Mouse (Mus musculus): ENCODE measurements around the gene Add3. TPM values are rescaled to one million over a fixed set of nuclear protein-coding genes. Genes with fewer than 3 reads are reported as not detected.

Add3 gene
- polyA plus RNA-seq, 2 experiments = 53.0 to 89.5 TPM

DNA sequence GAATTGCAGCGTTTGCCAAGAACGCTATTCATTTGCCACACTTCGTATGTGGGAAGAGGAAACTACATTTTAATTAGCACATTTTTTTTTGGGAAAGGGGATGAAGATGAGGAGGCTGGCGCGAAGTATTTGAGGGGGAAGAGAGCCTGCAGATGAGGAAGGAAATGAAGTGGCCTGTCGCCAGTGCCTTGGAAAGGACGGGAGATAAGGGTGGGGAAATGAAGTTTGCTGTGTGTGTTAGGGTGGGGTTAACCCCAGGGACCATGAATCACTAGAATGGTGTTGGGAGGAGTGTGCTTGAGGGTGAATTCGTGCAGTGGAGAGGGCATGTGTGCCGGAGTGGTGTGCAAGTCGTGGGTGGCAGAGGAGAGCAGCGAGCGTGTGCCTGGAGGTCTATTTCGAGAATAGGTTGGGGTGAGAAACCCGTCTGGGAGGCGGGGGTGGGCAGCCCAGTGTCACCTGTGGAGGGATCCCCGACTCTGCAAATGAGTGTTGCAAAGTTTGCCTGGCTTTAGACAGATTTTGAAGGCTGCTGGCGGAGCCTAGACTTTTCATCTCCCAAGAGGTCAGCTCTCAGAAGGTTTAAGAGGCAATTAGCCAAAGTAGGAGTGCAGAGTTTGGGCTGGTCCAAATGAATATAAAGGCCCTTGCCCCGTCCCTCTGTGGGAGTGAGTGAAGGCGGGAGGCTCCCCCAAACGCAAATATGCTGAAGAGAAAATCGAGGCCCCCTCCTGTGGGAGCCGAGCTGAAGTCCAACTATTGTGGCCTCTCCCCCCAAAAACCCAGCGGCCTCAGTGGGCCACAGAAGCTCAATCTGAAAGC is 1.2 kb downstream of the Add3 start:
- Histone ChIP-seq H3K36me3 (ENCODE audit: control insufficient read depth, insufficient read depth, low read length) (no peaks in the 10 kb centered on the region), H3K27ac (replicated peaks; ENCODE audit: low read depth, low read length) (peak overlapping the region; percentile 91), H3K4me2 (replicated peaks; ENCODE audit: low read depth, low read length, severe bottlenecking) (peak overlapping the region; percentile 90), H3K9ac (ENCODE audit: low read depth, low read length, severe bottlenecking) (peak overlapping the region; percentile 74), H3K9me3 (ENCODE audit: control insufficient read depth, low read length) (no peaks in the 10 kb centered on the region), H3K4me1 (ENCODE audit: control insufficient read depth, insufficient read depth, low read length) (peaks cover 29% of the 10 kb centered on the region), H3K27me3 (ENCODE audit: control insufficient read depth, insufficient read depth, low read length) (no peaks in the 10 kb centered on the region), H3K4me3 (replicated peaks; ENCODE audit: low read length) (peak overlapping the region; percentile 95)
- TF ChIP-seq POLR2A (IDR thresholded peaks at IDR 0.05; ENCODE audit: borderline replicate concordance, extremely low read depth, insufficient read depth, insufficient read length) = no peak
- DNase-seq (ENCODE audit: low spot score) (peak; percentile 36), ATAC-seq (ENCODE audit: low FRiP score, low read depth) (no peak; the same call in 1 of the 2 replicates)
- WGBS = 2% methylated on average over 23 of the region's 23 CpGs

DNA sequence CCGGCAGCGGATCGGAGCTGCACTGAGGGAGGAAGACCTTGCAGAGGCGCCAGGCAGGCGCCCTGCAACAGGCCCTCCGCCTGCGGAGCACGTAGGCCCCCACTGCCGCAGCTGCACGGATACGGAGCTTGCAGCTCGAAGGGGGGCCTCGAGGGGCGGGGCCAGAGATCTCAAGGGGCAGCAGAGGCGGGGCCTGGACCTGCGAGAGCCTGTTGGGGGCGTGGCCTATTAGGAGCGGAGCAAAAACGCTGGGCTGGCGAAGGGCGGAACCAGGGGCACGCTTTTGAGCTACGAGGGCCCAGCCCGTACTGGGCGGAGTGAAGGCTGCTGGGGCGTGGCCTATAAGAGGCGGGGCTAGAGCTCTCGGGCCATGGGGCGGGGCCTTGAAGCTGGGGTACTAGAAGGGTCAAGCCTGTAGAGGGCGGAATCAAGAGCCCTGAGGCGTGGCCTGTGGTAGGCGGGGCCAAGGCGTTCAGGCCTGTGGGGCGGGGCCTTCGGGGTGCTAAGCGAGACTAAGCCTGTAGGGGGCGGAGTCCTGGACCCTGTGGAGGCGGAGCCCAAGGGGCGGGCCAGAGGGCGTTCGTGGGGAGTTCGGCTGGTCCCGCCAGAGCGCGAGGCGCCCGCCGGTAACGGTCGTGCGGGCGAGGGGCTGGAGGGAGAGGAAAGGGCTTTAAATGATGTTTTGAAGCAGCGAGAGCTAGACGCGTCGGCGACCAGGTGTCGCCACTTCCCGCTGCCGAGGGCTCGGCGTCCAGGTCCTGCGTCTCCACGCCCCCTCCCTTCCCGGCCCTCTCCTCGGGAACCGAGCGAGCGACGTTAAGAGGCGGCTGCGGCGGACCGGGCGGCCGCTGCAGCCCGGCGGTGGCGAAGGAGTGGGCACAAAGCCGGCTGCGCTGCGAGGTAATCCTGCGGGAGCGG is 2.2 kb downstream of the Add3 start:
- DNase-seq (ENCODE audit: low spot score) (peak; percentile 100), ATAC-seq (ENCODE audit: low FRiP score, low read depth) (peak; percentile 96)
- peak overlapping the region; percentile 91 for H3K27ac ChIP-seq (replicated peaks; ENCODE audit: low read depth, low read length)
- H3K27me3 ChIP-seq (ENCODE audit: control insufficient read depth, insufficient read depth, low read length) = no peaks in the 10 kb centered on the region
- peaks cover 30% of the 10 kb centered on the region for H3K4me1 ChIP-seq (ENCODE audit: control insufficient read depth, insufficient read depth, low read length)
- no peaks in the 10 kb centered on the region for H3K9me3 ChIP-seq (ENCODE audit: control insufficient read depth, low read length)
- H3K4me3 ChIP-seq (replicated peaks; ENCODE audit: low read length) = peak overlapping the region; percentile 95
- H3K36me3 ChIP-seq (ENCODE audit: control insufficient read depth, insufficient read depth, low read length) = no peaks in the 10 kb centered on the region
- WGBS = 1% methylated on average over 49 of the region's 84 CpGs
- H3K9ac ChIP-seq (ENCODE audit: low read depth, low read length, severe bottlenecking) = peak overlapping the region; percentile 85
- TF ChIP-seq POLR2A (IDR thresholded peaks at IDR 0.05; ENCODE audit: borderline replicate concordance, extremely low read depth, insufficient read depth, insufficient read length) = peak; percentile 99
- H3K4me2 ChIP-seq (replicated peaks; ENCODE audit: low read depth, low read length, severe bottlenecking) = peak overlapping the region; percentile 90

DNA sequence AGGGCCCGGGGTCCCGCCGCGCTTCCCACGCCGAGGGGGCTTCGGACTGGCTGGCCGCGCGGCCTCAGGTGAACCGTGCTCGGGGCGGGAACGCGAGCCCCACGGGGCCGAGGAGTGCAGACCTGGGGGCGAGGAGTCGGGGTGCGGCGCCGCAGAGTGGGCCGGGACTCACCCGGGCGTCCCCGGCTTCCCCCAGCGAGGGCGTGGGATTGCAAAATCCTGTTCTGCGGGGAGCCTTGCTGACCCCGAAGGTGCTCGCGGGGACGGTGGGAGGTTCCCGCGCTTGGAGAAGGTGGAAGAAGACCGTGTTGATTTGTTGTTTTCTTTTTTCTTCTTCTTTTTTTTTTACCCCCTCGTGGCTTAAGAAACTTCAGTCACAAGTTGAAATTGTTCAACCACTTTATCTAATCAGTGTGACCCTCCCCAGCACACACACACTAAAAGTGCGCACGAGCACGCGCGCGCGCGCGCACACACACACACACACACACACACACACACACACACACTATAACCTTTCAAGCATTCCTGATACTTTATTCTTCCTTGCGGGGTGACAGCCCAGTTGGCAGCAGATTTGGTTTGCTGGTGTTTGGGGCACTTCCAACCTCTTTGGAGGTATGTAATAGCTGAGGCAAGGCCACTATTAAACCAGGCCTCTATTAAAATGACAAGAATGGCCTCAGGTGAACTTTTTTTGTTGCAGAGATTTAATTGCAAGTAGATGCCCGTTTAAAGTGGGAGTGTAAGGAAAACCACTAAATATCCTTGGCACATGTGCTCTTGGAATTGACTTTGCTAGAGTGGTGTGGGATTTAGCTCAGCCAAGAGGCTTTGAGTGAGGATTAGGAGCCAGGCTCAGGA is 3.1 kb downstream of the Add3 start:
- under 1% methylated on average over 36 of the region's 48 CpGs for WGBS
- TF ChIP-seq POLR2A (IDR thresholded peaks at IDR 0.05; ENCODE audit: borderline replicate concordance, extremely low read depth, insufficient read depth, insufficient read length) = no peak
- H3K9me3 ChIP-seq (ENCODE audit: control insufficient read depth, low read length) = no peaks in the 10 kb centered on the region
- H3K27me3 ChIP-seq (ENCODE audit: control insufficient read depth, insufficient read depth, low read length) = no peaks in the 10 kb centered on the region
- H3K4me3 ChIP-seq (replicated peaks; ENCODE audit: low read length) = peak overlapping the region; percentile 95
- no peaks in the 10 kb centered on the region for H3K36me3 ChIP-seq (ENCODE audit: control insufficient read depth, insufficient read depth, low read length)
- peaks cover 31% of the 10 kb centered on the region for H3K4me1 ChIP-seq (ENCODE audit: control insufficient read depth, insufficient read depth, low read length)
- H3K9ac ChIP-seq (ENCODE audit: low read depth, low read length, severe bottlenecking) = peak overlapping the region; percentile 85
- no peak for ATAC-seq (ENCODE audit: low FRiP score, low read depth)
- peak overlapping the region; percentile 87 for H3K27ac ChIP-seq (replicated peaks; ENCODE audit: low read depth, low read length)
- peak overlapping the region; percentile 90 for H3K4me2 ChIP-seq (replicated peaks; ENCODE audit: low read depth, low read length, severe bottlenecking)
- peak; percentile 53 for DNase-seq (ENCODE audit: low spot score)

DNA sequence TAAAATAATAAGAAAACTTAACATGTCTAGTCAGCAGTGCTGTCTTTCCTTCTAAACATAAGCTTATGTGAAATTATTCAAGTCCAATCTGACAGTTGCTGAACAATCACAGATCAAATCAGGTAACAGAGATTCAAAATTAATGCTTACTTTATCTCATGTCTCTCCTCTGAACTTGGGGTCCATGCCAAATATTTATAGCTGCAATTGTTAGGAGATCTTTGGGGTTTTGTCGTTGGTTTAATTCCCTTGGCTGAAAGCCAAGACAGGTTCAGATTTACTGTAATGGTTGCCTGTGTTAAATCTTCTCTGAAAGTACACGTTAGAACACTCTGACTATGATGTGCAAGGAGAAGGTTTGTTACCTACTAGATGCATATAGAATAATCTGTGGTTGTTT is 4.8 kb downstream of the Add3 start:
- H3K27ac ChIP-seq (replicated peaks; ENCODE audit: low read depth, low read length) = no peak overlapping the region
- ATAC-seq (ENCODE audit: low FRiP score, low read depth) (no peak), DNase-seq (ENCODE audit: low spot score) (no peak)
- no peaks in the 10 kb centered on the region for H3K9me3 ChIP-seq (ENCODE audit: control insufficient read depth, low read length)
- no peaks in the 10 kb centered on the region for H3K36me3 ChIP-seq (ENCODE audit: control insufficient read depth, insufficient read depth, low read length)
- peaks cover 31% of the 10 kb centered on the region for H3K4me1 ChIP-seq (ENCODE audit: control insufficient read depth, insufficient read depth, low read length)
- H3K9ac ChIP-seq (ENCODE audit: low read depth, low read length, severe bottlenecking) = no peak overlapping the region
- H3K27me3 ChIP-seq (ENCODE audit: control insufficient read depth, insufficient read depth, low read length) = no peaks in the 10 kb centered on the region
- H3K4me2 ChIP-seq (replicated peaks; ENCODE audit: low read depth, low read length, severe bottlenecking) = peak overlapping the region; percentile 90; the same call in 1 of the 2 replicates
- peak overlapping the region; percentile 95 for H3K4me3 ChIP-seq (replicated peaks; ENCODE audit: low read length)
- 2% methylated on average over 2 of the region's 2 CpGs for WGBS
- TF ChIP-seq POLR2A (IDR thresholded peaks at IDR 0.05; ENCODE audit: borderline replicate concordance, extremely low read depth, insufficient read depth, insufficient read length) = no peak
